Mouse (Mus musculus) kidney, adult 18-20 months (tissue): Measurements from ENCODE around the gene Sdr42e1.

Experiments used
- DNase-seq: peaks from one replicate; pipeline ENCODE4 v3.0.0; 2021

Sdr42e1 gene

GRCm38 (mm10) chr8:117673430-117673830 is at the start of gene Sdr42e1:
Gene Sdr42e1, minus strand, starts transcription at chr8:117673689.
- peak; percentile 50 for DNase-seq

- peak; percentile 49 for DNase-seq
Observed at GRCm38 (mm10) chr8:117718152-117718860, 44.8 kb upstream of the Sdr42e1 start.

GRCm38 (mm10) chr8:117715896-117716295 is 42.4 kb upstream of the Sdr42e1 start:
- no peak for DNase-seq

- no peak for DNase-seq
Observed at GRCm38 (mm10) chr8:117714604-117715003, 41.1 kb upstream of the Sdr42e1 start.

GRCm38 (mm10) chr8:117712226-117712625 is 38.7 kb upstream of the Sdr42e1 start:
- no peak for DNase-seq

- DNase-seq = no peak
Observed at GRCm38 (mm10) chr8:117706141-117706540, 32.7 kb upstream of the Sdr42e1 start.

GRCm38 (mm10) chr8:117702701-117703100 is 29.2 kb upstream of the Sdr42e1 start:
- DNase-seq = no peak

GRCm38 (mm10) chr8:117701859-117702258 is 28.4 kb upstream of the Sdr42e1 start, which contains the start of gene Hsd17b2:
Gene Hsd17b2, plus strand, starts transcription at chr8:117701904.
- peak; percentile 30 for DNase-seq

GRCm38 (mm10) chr8:117701246-117701645 is 27.8 kb upstream of the Sdr42e1 start:
- peak; percentile 14 for DNase-seq

- peak; percentile 16 for DNase-seq
Observed at GRCm38 (mm10) chr8:117700699-117701098, 27.2 kb upstream of the Sdr42e1 start.

- peak; percentile 55 for DNase-seq
Observed at GRCm38 (mm10) chr8:117697248-117697647, 23.8 kb upstream of the Sdr42e1 start.

- no peak for DNase-seq
Observed at GRCm38 (mm10) chr8:117695636-117696035, 22.1 kb upstream of the Sdr42e1 start.

GRCm38 (mm10) chr8:117692131-117692530 is 18.6 kb upstream of the Sdr42e1 start:
- DNase-seq = no peak

GRCm38 (mm10) chr8:117687890-117688289 is 14.4 kb upstream of the Sdr42e1 start:
- DNase-seq = no peak

GRCm38 (mm10) chr8:117684504-117684903 is 11.0 kb upstream of the Sdr42e1 start:
- no peak for DNase-seq

- no peak for DNase-seq
Observed at GRCm38 (mm10) chr8:117683925-117684472, 10.5 kb upstream of the Sdr42e1 start.

- DNase-seq = no peak
Observed at GRCm38 (mm10) chr8:117678650-117679049, 5.2 kb upstream of the Sdr42e1 start.

GRCm38 (mm10) chr8:117677011-117677410 is 3.5 kb upstream of the Sdr42e1 start:
- no peak for DNase-seq

GRCm38 (mm10) chr8:117676460-117676859 is 3.0 kb upstream of the Sdr42e1 start:
- no peak for DNase-seq

- DNase-seq = no peak
Observed at GRCm38 (mm10) chr8:117675171-117675570, 1.7 kb upstream of the Sdr42e1 start.

GRCm38 (mm10) chr8:117672558-117672957 is 931 bp downstream of the Sdr42e1 start:
- DNase-seq = no peak

- DNase-seq = no peak
Observed at GRCm38 (mm10) chr8:117670461-117670860, 3.0 kb downstream of the Sdr42e1 start.

- DNase-seq = no peak
Observed at GRCm38 (mm10) chr8:117667349-117668124, 6.0 kb downstream of the Sdr42e1 start.
